In the genomic region with DNA sequence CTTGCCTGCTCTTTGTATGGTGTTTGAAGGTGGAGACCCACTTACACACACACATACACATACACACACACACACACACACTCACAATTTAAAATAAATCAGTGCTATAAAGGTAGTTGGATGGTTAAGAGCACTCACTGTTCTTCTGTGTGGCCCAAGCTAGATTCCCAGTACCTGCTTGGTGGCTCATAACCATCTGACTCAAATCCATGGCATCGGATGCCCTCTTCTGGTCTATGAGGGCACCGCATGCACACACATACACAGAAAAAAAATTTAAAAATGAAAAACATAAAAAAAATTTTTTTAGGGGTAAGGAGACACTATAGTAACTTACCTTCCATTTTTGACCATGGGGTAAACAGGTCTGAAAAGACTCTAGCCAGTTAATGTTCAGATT, we compare ENCODE assay signal across 17 mouse cellular contexts.
"Had no signal": no experiment of that assay in that cellular context is flagged by ENCODE, and none has a peak within 500 bp of the region (broad histone marks: within the 10 kb centered on the region; RNA-seq: fewer than 3 reads in every experiment).

No protein-coding gene starts in this region.

- H3K4me1 ChIP-seq: liver, embryonic 15.5 days; lung, embryonic 15.5 days; megakaryocyte, embryonic 14.5 days; midbrain, embryonic 12.5 days; neural tube, embryonic 15.5 days had no signal

- H3K4me3 ChIP-seq: limb, embryonic 13.5 days; liver, embryonic 15.5 days; lung, embryonic 15.5 days; megakaryocyte, embryonic 14.5 days; midbrain, embryonic 12.5 days; myocyte; neural tube, embryonic 15.5 days had no signal

- ATAC-seq: midbrain, embryonic 16.5 days had no signal

- DNase-seq: kidney, adult 9 months; kidney, postnatal 10 days; left cerebral cortex, postnatal 4 days; lung, postnatal 14 days; right cerebral cortex, adult 18-20 months; right cerebral cortex, postnatal 25 days; thymus, postnatal 4 days had no signal

- H3K9me3 ChIP-seq: limb, embryonic 13.5 days; liver, embryonic 15.5 days; lung, embryonic 15.5 days; midbrain, embryonic 12.5 days; neural tube, embryonic 15.5 days had no signal

- H3K27me3 ChIP-seq: limb, embryonic 13.5 days; liver, embryonic 15.5 days; lung, embryonic 15.5 days; megakaryocyte, embryonic 14.5 days; midbrain, embryonic 12.5 days; neural tube, embryonic 15.5 days had no signal

- H3K27ac ChIP-seq: limb, embryonic 13.5 days; liver, embryonic 15.5 days; lung, embryonic 15.5 days; macrophage; midbrain, embryonic 12.5 days; neural tube, embryonic 15.5 days had no signal

- H3K36me3 ChIP-seq: limb, embryonic 13.5 days; liver, embryonic 15.5 days; lung, embryonic 15.5 days; midbrain, embryonic 12.5 days; neural tube, embryonic 15.5 days had no signal

- H3K4me2 ChIP-seq: limb, embryonic 13.5 days; liver, embryonic 11.5 days; liver, embryonic 15.5 days; lung, embryonic 15.5 days; midbrain, embryonic 12.5 days; neural tube, embryonic 15.5 days had no signal

- H3K9ac ChIP-seq: limb, embryonic 13.5 days; liver, embryonic 15.5 days; lung, embryonic 15.5 days; midbrain, embryonic 12.5 days; neural tube, embryonic 15.5 days had no signal
